Mouse (Mus musculus): ENCODE measurements around the gene Tmcc1. TPM values are rescaled to one million over a fixed set of nuclear protein-coding genes. Genes with fewer than 3 reads are reported as not detected.

The Tmcc1 gene
- polyA plus RNA-seq, 1 experiment from 2014 or later, result 22.4 TPM

DNA sequence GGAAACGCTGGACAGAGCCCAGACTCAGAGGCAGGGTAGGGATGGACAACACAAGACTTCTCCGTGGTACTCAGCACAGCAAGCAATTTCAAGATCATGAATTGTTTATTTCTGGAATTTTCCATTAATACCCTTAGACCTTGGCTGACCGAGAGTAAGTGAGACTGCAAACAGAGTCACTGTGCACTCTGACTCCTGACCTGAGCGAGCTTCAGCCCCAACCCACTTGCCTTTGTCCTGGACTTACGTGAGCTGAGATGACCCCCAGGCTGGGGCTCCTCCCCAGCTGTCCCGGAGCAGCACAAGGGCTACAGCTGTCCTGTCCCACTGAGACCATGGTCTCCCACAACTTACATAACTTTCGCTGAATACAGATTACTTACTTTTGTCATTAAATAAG lies 210.4 kb downstream of the Tmcc1 start:
- no peak overlapping the region for H3K9ac ChIP-seq
- H3K27ac ChIP-seq, result no peak overlapping the region
- DNase-seq (ENCODE audit: low spot score) (no peak), ATAC-seq (ENCODE audit: low FRiP score) (no peak)
- H3K4me3 ChIP-seq (replicated peaks; ENCODE audit: low read length), result no peak overlapping the region
- peaks cover 13% of the 10 kb centered on the region for H3K4me1 ChIP-seq (replicated peaks; ENCODE audit: control insufficient read depth, insufficient read depth, low read length)
- H3K9me3 ChIP-seq (ENCODE audit: control insufficient read depth, low read length), result no peaks in the 10 kb centered on the region
- no peaks in the 10 kb centered on the region for H3K27me3 ChIP-seq (ENCODE audit: control insufficient read depth, insufficient read depth, low read length)
- H3K4me2 ChIP-seq (replicated peaks), result no peak overlapping the region
- WGBS, result 57% methylated on average over 7 of the region's 7 CpGs
- H3K36me3 ChIP-seq (replicated peaks; ENCODE audit: control insufficient read depth, insufficient read depth), result no peaks in the 10 kb centered on the region

GRCm38 (mm10) chr6:115978596-115978995 lies 214.7 kb downstream of the Tmcc1 start:
- DNase-seq (ENCODE audit: low spot score), result no peak
- Histone ChIP-seq H3K27ac (no peak overlapping the region), H3K4me3 (replicated peaks; ENCODE audit: low read length) (no peak overlapping the region), H3K9me3 (ENCODE audit: control insufficient read depth, low read length) (no peaks in the 10 kb centered on the region), H3K4me2 (replicated peaks) (no peak overlapping the region), H3K9ac (no peak overlapping the region), H3K27me3 (ENCODE audit: control insufficient read depth, insufficient read depth, low read length) (no peaks in the 10 kb centered on the region), H3K4me1 (replicated peaks; ENCODE audit: control insufficient read depth, insufficient read depth, low read length) (0 out of 2 replicates have a peak, but pooled peaks cover 5% of the 10 kb centered on the region), H3K36me3 (replicated peaks; ENCODE audit: control insufficient read depth, insufficient read depth) (no peaks in the 10 kb centered on the region)
- ATAC-seq (ENCODE audit: low FRiP score), result no peak
- 69% methylated on average over 8 of the region's 8 CpGs for WGBS

GRCm38 (mm10) chr6:115977810-115978209 lies 215.5 kb downstream of the Tmcc1 start:
- Histone ChIP-seq H3K9me3 (ENCODE audit: control insufficient read depth, low read length) (no peaks in the 10 kb centered on the region), H3K9ac (no peak overlapping the region), H3K36me3 (replicated peaks; ENCODE audit: control insufficient read depth, insufficient read depth) (no peaks in the 10 kb centered on the region), H3K4me2 (replicated peaks) (no peak overlapping the region), H3K27me3 (ENCODE audit: control insufficient read depth, insufficient read depth, low read length) (no peaks in the 10 kb centered on the region), H3K4me3 (replicated peaks; ENCODE audit: low read length) (no peak overlapping the region), H3K4me1 (replicated peaks; ENCODE audit: control insufficient read depth, insufficient read depth, low read length) (0 out of 2 replicates have a peak, but pooled peaks cover 5% of the 10 kb centered on the region), H3K27ac (no peak overlapping the region)
- 82% methylated on average over 15 of the region's 15 CpGs for WGBS
- DNase-seq (ENCODE audit: low spot score), result no peak
- no peak for ATAC-seq (ENCODE audit: low FRiP score)

- no peak overlapping the region for H3K27ac ChIP-seq
- 87% methylated on average over 8 of the region's 8 CpGs for WGBS
- no peaks in the 10 kb centered on the region for H3K9me3 ChIP-seq (ENCODE audit: control insufficient read depth, low read length)
- H3K4me1 ChIP-seq (replicated peaks; ENCODE audit: control insufficient read depth, insufficient read depth, low read length), result peaks cover 16% of the 10 kb centered on the region
- H3K27me3 ChIP-seq (ENCODE audit: control insufficient read depth, insufficient read depth, low read length), result no peaks in the 10 kb centered on the region
- no peak for DNase-seq (ENCODE audit: low spot score)
- H3K9ac ChIP-seq, result no peak overlapping the region
- ATAC-seq (ENCODE audit: low FRiP score), result no peak
- no peak overlapping the region for H3K4me3 ChIP-seq (replicated peaks; ENCODE audit: low read length)
- no peaks in the 10 kb centered on the region for H3K36me3 ChIP-seq (replicated peaks; ENCODE audit: control insufficient read depth, insufficient read depth)
- no peak overlapping the region for H3K4me2 ChIP-seq (replicated peaks)
Observed at GRCm38 (mm10) chr6:115975606-115976005, 217.7 kb downstream of the Tmcc1 start.

GRCm38 (mm10) chr6:115973881-115974662 lies 219.2 kb downstream of the Tmcc1 start:
- H3K4me1 ChIP-seq (replicated peaks; ENCODE audit: control insufficient read depth, insufficient read depth, low read length), result peaks cover 16% of the 10 kb centered on the region
- H3K36me3 ChIP-seq (replicated peaks; ENCODE audit: control insufficient read depth, insufficient read depth), result no peaks in the 10 kb centered on the region
- H3K9ac ChIP-seq, result no peak overlapping the region
- ATAC-seq (ENCODE audit: low FRiP score) (no peak), DNase-seq (ENCODE audit: low spot score) (no peak)
- no peak overlapping the region for H3K27ac ChIP-seq
- H3K9me3 ChIP-seq (ENCODE audit: control insufficient read depth, low read length), result no peaks in the 10 kb centered on the region
- 56% methylated on average over 16 of the region's 16 CpGs for WGBS
- H3K4me2 ChIP-seq (replicated peaks), result no peak overlapping the region
- no peaks in the 10 kb centered on the region for H3K27me3 ChIP-seq (ENCODE audit: control insufficient read depth, insufficient read depth, low read length)
- H3K4me3 ChIP-seq (replicated peaks; ENCODE audit: low read length), result no peak overlapping the region

DNA sequence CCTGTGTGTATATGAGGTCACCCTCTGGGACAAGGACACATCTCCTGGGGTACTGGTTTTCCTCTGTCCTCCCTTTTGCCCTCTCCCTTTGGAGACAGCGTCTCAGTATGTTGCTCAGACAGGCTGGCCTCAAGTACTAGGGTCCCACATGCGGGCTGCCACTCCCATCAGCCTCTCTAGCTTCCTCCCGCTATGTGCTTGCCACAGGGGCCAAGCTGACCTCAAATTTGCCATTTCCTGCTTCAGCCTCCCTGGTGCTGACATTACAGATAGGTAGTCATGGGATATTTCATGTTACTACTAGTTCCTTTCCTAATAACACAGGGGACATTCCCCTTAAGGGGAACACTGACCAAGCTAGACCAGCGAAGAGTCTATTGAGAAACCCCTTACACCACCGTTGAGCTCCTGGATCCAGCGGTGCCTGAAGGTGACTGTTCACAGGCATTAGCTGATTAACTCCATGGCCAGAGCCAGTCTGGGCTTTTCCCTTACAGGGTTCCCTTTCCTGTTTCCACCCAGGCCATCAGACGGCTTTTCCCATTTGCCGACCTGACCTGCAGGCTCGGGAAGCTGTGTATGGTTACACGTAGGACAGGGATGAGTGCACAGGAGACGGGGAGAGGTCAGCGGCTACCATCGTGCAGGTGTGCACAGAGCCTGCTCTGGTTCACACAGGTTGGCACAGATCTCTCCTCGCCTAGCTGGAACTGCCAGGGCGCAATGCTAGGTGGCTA lies 220.0 kb downstream of the Tmcc1 start:
- peaks cover 16% of the 10 kb centered on the region for H3K4me1 ChIP-seq (replicated peaks; ENCODE audit: control insufficient read depth, insufficient read depth, low read length)
- no peak for ATAC-seq (ENCODE audit: low FRiP score)
- 89% methylated on average over 15 of the region's 15 CpGs for WGBS

DNA sequence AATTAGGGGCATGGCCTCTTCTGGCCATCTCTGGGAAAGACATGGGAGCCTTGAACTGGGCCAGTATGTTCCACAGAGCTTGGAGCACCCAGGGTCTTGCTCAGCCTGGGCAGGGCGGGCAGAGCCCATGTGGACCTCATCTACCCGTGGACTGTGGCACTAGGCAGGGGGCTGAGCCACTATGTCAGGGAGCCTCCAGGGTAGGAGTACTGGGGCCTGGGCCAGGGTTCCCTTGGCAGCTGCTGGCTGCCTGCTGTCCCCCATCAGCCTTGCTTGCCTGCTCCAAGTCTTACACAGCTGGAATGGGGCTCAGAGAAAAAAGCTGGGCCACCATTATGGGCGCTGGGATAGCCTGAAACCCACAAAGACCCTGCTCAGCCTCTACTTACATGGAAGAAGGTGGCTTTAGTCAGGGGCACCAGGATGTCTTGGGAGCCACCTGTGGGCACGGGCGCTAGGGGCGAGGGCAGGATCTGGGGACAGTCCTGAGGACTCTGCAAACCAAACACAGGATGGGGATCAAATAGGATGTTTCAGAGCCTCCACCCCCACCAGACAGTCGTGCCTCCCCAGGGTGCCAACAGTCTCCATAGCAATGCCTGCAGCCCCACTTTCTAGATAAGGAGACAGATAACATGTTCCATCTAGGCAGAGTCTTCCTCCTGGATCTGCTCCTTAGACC lies 221.1 kb downstream of the Tmcc1 start:
- no peak overlapping the region for H3K4me3 ChIP-seq (replicated peaks; ENCODE audit: low read length)
- WGBS, result 76% methylated on average over 7 of the region's 7 CpGs
- no peaks in the 10 kb centered on the region for H3K9me3 ChIP-seq (ENCODE audit: control insufficient read depth, low read length)
- no peaks in the 10 kb centered on the region for H3K36me3 ChIP-seq (replicated peaks; ENCODE audit: control insufficient read depth, insufficient read depth)
- no peak overlapping the region for H3K27ac ChIP-seq
- H3K27me3 ChIP-seq (ENCODE audit: control insufficient read depth, insufficient read depth, low read length), result no peaks in the 10 kb centered on the region
- no peak for ATAC-seq (ENCODE audit: low FRiP score)
- H3K4me2 ChIP-seq (replicated peaks), result no peak overlapping the region
- DNase-seq (ENCODE audit: low spot score), result no peak
- H3K9ac ChIP-seq, result no peak overlapping the region
- peaks cover 16% of the 10 kb centered on the region for H3K4me1 ChIP-seq (replicated peaks; ENCODE audit: control insufficient read depth, insufficient read depth, low read length)

More for the DNA sequence above, 220.0 kb downstream of the Tmcc1 start:
- no peak overlapping the region for H3K4me3 ChIP-seq (replicated peaks; ENCODE audit: low read length)
- no peaks in the 10 kb centered on the region for H3K9me3 ChIP-seq (ENCODE audit: control insufficient read depth, low read length)
- H3K4me2 ChIP-seq (replicated peaks), result no peak overlapping the region
- DNase-seq (ENCODE audit: low spot score), result no peak
- H3K9ac ChIP-seq, result no peak overlapping the region
- no peaks in the 10 kb centered on the region for H3K27me3 ChIP-seq (ENCODE audit: control insufficient read depth, insufficient read depth, low read length)
- no peak overlapping the region for H3K27ac ChIP-seq
- H3K36me3 ChIP-seq (replicated peaks; ENCODE audit: control insufficient read depth, insufficient read depth), result no peaks in the 10 kb centered on the region

DNA sequence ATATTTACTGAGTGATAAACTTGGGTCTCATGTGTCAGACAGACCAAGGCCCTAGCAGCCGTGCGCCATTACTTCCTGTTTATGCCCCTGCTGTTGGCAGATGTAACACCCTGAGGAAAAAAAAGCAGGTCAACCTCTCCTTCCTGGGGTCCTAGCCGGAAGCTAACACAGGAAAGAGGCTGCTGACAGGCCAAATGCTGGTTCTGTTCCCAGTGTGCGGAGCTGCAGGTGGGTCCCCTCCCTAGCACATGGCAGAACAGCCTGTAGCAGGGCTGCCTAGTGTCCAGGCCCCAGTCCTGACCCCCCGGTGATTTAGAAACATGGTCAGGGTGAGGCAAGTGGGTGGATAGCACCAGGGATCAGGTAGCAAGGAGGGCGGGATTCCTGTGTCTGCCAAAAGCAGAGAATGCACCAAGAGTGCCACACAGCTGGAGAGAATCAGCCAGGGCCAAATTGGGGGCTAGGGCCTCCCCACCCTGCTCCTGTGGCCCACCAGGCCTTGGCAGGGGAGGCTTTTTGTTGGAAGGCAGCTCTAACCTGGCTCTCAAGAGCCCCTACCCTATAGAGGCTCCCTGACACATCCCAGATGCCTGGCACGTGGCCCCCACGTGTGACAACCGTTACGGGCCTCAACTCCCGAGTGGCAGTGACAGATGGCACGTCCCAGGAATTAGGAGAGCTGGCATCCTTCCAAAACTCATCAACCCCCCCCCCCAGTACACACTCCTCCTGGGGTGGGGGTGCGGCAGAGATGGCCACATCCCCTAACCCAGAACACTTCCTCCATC lies 221.8 kb downstream of the Tmcc1 start:
- peak; percentile 10; the same call in 1 of the 2 replicates for ATAC-seq (ENCODE audit: low FRiP score)
- no peak overlapping the region for H3K4me3 ChIP-seq (replicated peaks; ENCODE audit: low read length)
- H3K9me3 ChIP-seq (ENCODE audit: control insufficient read depth, low read length), result no peaks in the 10 kb centered on the region
- WGBS, result 49% methylated on average over 13 of the region's 13 CpGs
- no peak overlapping the region for H3K9ac ChIP-seq
- DNase-seq (ENCODE audit: low spot score), result no peak
- H3K4me1 ChIP-seq (replicated peaks; ENCODE audit: control insufficient read depth, insufficient read depth, low read length), result peaks cover 16% of the 10 kb centered on the region
- no peaks in the 10 kb centered on the region for H3K27me3 ChIP-seq (ENCODE audit: control insufficient read depth, insufficient read depth, low read length)
- no peak overlapping the region for H3K27ac ChIP-seq
- H3K36me3 ChIP-seq (replicated peaks; ENCODE audit: control insufficient read depth, insufficient read depth), result no peaks in the 10 kb centered on the region
- H3K4me2 ChIP-seq (replicated peaks), result no peak overlapping the region
